Mouse (Mus musculus) liver, embryonic 11.5 days (tissue): Measurements from ENCODE around the gene Tigd3. TPM values are rescaled to one million over a fixed set of nuclear protein-coding genes. Genes with fewer than 3 reads are reported as not detected.

Experiments used
- ATAC-seq: fragments of 200-750 bp; cut with Nextera tagmentation; replicated peaks from 2 replicates; pipeline ENCODE4 v1.8.0; 2017; ENCODE audit warnings: moderate number of reproducible peaks, mild to moderate bottlenecking, moderate TSS enrichment, moderate library complexity; ENCODE audit not compliant: low FRiP score
- DNase-seq: peaks from one replicate; pipeline ENCODE4 v3.0.0-alpha.2; 2017; ENCODE audit warnings: low spot score
- H3K27ac ChIP-seq: fragments of 300-500 bp; sonication (generic); 2 replicates; pipeline ENCODE4 v1.5.1; 2014; ENCODE audit warnings: mild to moderate bottlenecking, low read depth, low read length, control low read depth
- H3K27me3 ChIP-seq: fragments of 300-500 bp; sonication (generic); replicated peaks from 2 replicates; pipeline ENCODE4 v1.6.1; 2014; ENCODE audit warnings: low read length, mixed read lengths; ENCODE audit not compliant: control insufficient read depth, insufficient read depth
- H3K36me3 ChIP-seq: fragments of 300-500 bp; sonication (generic); 2 replicates; pipeline ENCODE4 v1.6.1; 2014; ENCODE audit warnings: mild to moderate bottlenecking, low read length, moderate library complexity, mixed read lengths; ENCODE audit not compliant: control insufficient read depth, insufficient read depth
- H3K4me1 ChIP-seq: fragments of 300-500 bp; sonication (generic); replicated peaks from 2 replicates; pipeline ENCODE4 v1.6.1; 2014; ENCODE audit warnings: low read length, mixed read lengths; ENCODE audit not compliant: control insufficient read depth, insufficient read depth
- H3K4me2 ChIP-seq: fragments of 300-500 bp; sonication (generic); 2 replicates; pipeline ENCODE4 v1.6.1; 2014; ENCODE audit warnings: mild to moderate bottlenecking, control low read depth, moderate library complexity
- H3K4me3 ChIP-seq: fragments of 300-500 bp; sonication (generic); 2 replicates; pipeline ENCODE4 v1.5.1; 2014; ENCODE audit warnings: low read depth, low read length, control low read depth
- H3K9ac ChIP-seq: fragments of 300-500 bp; sonication (generic); 2 replicates; pipeline ENCODE4 v1.6.1; 2014; ENCODE audit warnings: low read depth, low read length, control low read depth
- H3K9me3 ChIP-seq: fragments of 300-500 bp; sonication (generic); 2 replicates; pipeline ENCODE4 v1.6.1; 2016; ENCODE audit warnings: low read length, inconsistent platforms, mixed read lengths; ENCODE audit not compliant: control insufficient read depth
- WGBS: fragments of 180-500 bp; shearing (Covaris S2); extraction: QIAGEN DNeasy Blood & Tissue Kit; methylation state at CpG from one replicate; pipeline ENCODE4 v1.1.7; 2014; 5-methylcytosine and 5-hydroxymethylcytosine counted together
- polyA plus RNA-seq: library from polyadenylated mRNA; unstranded; fragments of >200 nt; fragmentation: Nextera tagmentation; extraction: Ambion mirVana; gene quantifications from 2 replicates; pipeline ENCODE4 v1.2.1, GENCODE M21; 2014

Gene Tigd3
- polyA plus RNA-seq, 1 experiment from 2014 or later: 3.9 TPM

DNA sequence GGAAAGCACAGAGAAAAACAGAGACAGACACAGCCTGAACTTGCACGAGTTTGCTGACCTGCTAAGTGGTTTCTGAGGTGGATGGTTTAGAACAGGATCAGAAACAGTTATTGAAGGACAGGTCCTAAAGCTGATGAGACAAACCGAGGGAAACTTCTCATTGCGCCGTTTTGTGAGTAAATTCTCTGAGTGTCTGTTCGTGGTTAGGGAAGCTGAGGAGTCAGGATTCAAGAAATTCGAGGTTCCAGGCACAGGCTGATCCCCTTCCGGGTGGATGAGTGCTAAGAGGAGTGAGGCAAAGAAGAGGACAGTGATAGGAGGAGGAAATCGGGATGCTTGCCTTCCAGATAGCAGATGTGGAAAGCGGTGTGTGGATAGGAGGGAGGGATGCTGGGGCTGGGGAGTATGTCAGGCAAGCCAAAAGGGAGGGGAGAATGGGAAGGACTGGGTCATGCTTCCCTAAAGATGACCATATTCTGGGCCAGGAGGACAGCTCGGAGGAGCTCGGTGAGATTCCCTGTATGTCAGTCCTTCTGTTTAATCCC, 31.4 kb upstream of the Tigd3 start:
- WGBS: 34% methylated on average over 11 of the region's 11 CpGs
- Histone ChIP-seq H3K4me3 (peak overlapping the region; percentile 59), H3K4me2 (peak overlapping the region; percentile 96), H3K27ac (no peak overlapping the region), H3K36me3 (no peaks in the 10 kb centered on the region), H3K27me3 (no peaks in the 10 kb centered on the region; the same call in 1 of the 2 replicates), H3K9me3 (no peaks in the 10 kb centered on the region), H3K9ac (0 out of 2 replicates have a peak overlapping the region, but pooled peaks have one; percentile 2), H3K4me1 (peaks cover 36% of the 10 kb centered on the region)
- DNase-seq (no peak), ATAC-seq (no peak)

- Histone ChIP-seq H3K9me3 (no peaks in the 10 kb centered on the region), H3K4me1 (peaks cover 36% of the 10 kb centered on the region), H3K4me3 (peak within 1 kb of the TSS; percentile 59), H3K27me3 (no peaks in the 10 kb centered on the region; the same call in 1 of the 2 replicates), H3K36me3 (no peaks in the 10 kb centered on the region), H3K4me2 (peak within 1 kb of the TSS; percentile 96), H3K9ac (peak within 1 kb of the TSS; percentile 64), H3K27ac (peak within 1 kb of the TSS; percentile 54)
- ATAC-seq (peak; percentile 89), DNase-seq (peak; percentile 94)
- 0% methylated on average over 18 of the region's 18 CpGs for WGBS
These were observed 30.8 kb upstream of the Tigd3 start, which contains the start of gene Cdc42ep2 for GRCm38 (mm10) chr19:5924713-5925093. Cdc42ep2 (minus strand) TSS chr19:5924816.

DNA sequence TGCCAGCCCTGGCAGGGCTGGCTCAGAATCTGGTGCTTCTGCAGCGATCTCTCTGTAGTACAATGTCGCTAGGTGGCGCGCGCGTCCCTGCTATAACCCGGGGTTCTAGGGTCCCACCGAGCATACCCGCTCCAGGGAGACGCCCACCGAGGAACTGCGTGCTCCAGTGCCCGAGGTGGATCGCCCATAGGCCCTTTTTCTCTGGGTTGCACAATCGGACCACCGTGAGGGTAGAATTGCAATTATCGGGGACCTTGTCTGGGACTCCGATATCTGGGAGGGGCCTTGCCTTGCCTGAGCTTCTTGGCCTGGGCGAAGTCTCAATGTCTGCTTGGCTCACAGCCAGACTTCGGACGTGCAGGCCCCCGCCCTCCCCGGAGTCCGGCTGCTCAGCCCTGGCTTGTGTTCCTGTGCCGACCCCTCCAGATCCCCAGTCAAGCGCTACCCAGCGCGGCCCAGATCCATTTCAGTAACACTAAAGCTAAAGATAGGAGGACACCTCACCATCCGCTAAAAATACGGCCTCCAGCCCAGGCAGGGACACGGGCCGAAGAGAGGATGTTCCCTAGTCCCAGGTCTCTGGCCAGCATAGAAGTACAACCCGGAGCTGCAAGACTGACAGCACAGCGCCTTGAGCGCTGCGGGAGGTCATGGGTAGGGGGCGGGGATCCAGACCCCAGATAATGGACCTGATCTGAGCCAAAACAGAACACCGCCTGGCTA, 30.2 kb upstream of the Tigd3 start:
- Histone ChIP-seq H3K9ac (peak overlapping the region; percentile 64), H3K4me1 (peaks cover 36% of the 10 kb centered on the region), H3K36me3 (no peaks in the 10 kb centered on the region), H3K4me2 (peak overlapping the region; percentile 96), H3K9me3 (no peaks in the 10 kb centered on the region), H3K27ac (peak overlapping the region; percentile 54), H3K4me3 (peak overlapping the region; percentile 59), H3K27me3 (no peaks in the 10 kb centered on the region; the same call in 1 of the 2 replicates)
- WGBS: under 1% methylated on average over 38 of the region's 38 CpGs
- peak; percentile 95 for DNase-seq
- ATAC-seq: peak; percentile 54

DNA sequence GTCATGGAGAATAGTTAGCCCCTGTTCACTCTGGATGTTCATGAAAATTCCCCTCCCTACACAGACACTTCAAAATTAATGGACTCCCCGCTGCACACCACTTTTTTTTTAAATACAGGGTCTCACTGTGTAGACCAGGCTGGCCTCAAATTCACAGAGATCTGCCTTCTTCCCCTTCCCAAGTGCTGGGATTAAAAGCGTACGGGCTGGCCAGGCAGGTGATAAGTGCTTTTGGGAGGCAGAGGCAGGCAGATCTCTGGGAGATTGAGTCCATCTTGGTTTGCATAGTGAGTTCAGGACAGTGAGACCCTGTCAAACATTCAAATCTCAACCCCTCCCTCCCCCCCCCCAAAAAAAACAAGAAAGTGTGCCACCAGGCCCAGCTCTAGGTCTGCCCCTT, 29.0 kb upstream of the Tigd3 start:
- Histone ChIP-seq H3K9ac (0 out of 2 replicates have a peak overlapping the region, but pooled peaks have one; percentile 2), H3K4me1 (peaks cover 32% of the 10 kb centered on the region), H3K36me3 (peaks cover 3% of the 10 kb centered on the region; the same call in 1 of the 2 replicates), H3K4me3 (no peak overlapping the region), H3K27me3 (no peaks in the 10 kb centered on the region; the same call in 1 of the 2 replicates), H3K4me2 (peak overlapping the region; percentile 96), H3K9me3 (no peaks in the 10 kb centered on the region), H3K27ac (no peak overlapping the region)
- DNase-seq (no peak), ATAC-seq (no peak)
- 87% methylated on average over 3 of the region's 3 CpGs for WGBS

DNA sequence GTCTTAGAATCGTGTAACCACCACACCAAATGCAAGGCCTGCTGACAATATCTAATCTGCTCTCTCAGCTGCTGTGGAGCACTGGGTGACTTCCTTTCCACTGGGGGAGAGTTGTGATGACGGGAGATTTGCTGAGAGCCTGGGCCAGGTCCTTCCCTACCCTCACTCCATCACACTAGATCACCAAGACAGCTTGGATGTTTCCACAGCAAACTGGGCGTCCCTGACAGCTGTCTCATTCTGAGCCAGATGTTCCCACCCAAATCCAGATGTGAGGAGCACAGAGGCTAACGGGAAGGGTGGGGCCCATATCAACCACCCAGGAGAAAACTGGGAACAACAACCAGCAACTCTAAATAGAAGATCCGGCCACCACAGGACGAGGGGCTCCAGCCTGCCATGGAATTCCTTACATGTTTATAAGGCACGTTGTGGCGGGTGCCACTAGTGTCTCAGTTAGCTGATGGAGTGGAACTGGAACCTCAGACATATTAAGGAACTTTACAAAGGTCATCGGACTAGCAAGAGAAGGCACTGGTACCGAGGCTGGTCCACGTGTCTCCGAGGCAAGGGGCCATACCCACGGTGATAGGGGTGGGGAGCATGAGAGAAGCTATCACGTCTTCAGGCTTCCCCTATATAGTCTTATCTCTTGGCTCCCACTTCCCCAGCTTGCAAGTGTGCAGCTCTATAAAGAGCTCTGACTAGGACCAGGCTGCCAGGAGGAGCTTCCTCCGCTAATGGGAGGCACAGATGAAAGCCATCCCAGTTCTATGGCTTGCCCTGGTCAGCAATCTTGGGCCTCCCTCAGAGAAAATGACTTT, 28.4 kb upstream of the Tigd3 start:
- peak overlapping the region; percentile 24 for H3K4me3 ChIP-seq
- H3K9ac ChIP-seq: peak overlapping the region; percentile 47
- H3K27ac ChIP-seq: peak overlapping the region; percentile 79
- peaks cover 5% of the 10 kb centered on the region for H3K36me3 ChIP-seq
- no peaks in the 10 kb centered on the region for H3K9me3 ChIP-seq
- H3K27me3 ChIP-seq: no peaks in the 10 kb centered on the region; the same call in 1 of the 2 replicates
- peaks cover 32% of the 10 kb centered on the region for H3K4me1 ChIP-seq
- WGBS: 47% methylated on average over 15 of the region's 15 CpGs
- no peak for DNase-seq
- H3K4me2 ChIP-seq: peak overlapping the region; percentile 96
- ATAC-seq: peak; percentile 80

- peaks cover 32% of the 10 kb centered on the region for H3K4me1 ChIP-seq
- peak overlapping the region; percentile 79 for H3K27ac ChIP-seq
- peak overlapping the region; percentile 96 for H3K4me2 ChIP-seq
- H3K36me3 ChIP-seq: peaks cover 10% of the 10 kb centered on the region
- no peaks in the 10 kb centered on the region for H3K9me3 ChIP-seq
- peak overlapping the region; percentile 47 for H3K9ac ChIP-seq
- WGBS: 21% methylated on average over 9 of the region's 9 CpGs
- DNase-seq (no peak), ATAC-seq (0 out of 2 replicates have a peak, but pooled peaks have one; percentile 15)
- peak overlapping the region; percentile 24 for H3K4me3 ChIP-seq
- H3K27me3 ChIP-seq: no peaks in the 10 kb centered on the region; the same call in 1 of the 2 replicates
These were observed 27.8 kb upstream of the Tigd3 start for GRCm38 (mm10) chr19:5921715-5922114.

GRCm38 (mm10) chr19:5913007-5913719, 19.2 kb upstream of the Tigd3 start, which contains the start of gene Dpf2:
Dpf2 (minus strand) TSS chr19:5913010.
- Histone ChIP-seq H3K27me3 (no peaks in the 10 kb centered on the region), H3K9ac (peak within 1 kb of the TSS; percentile 94), H3K4me3 (peak within 1 kb of the TSS; percentile 98), H3K27ac (peak within 1 kb of the TSS; percentile 73), H3K4me2 (peak within 1 kb of the TSS; percentile 69), H3K4me1 (peaks cover 34% of the 10 kb centered on the region), H3K36me3 (peaks cover 10% of the 10 kb centered on the region), H3K9me3 (no peaks in the 10 kb centered on the region)
- DNase-seq: no peak
- ATAC-seq: peak; percentile 33
- WGBS: 12% methylated on average over 13 of the region's 13 CpGs
